Mouse (Mus musculus) frontal cortex, postnatal 10 days (tissue): ENCODE results near the gene Cachd1.
A peak's percentile ranks its signal among the peaks of the same experiment; 100 is the strongest.

Source experiments
- DNase-seq, 2 experiments: peaks; one replicate each; pipeline ENCODE4 v3.0.0; 2022; ENCODE audit warnings: low spot score in 2 of 2, mixed read lengths in 1 of 2

The Cachd1 gene

GRCm38 (mm10) chr4:101046576-101046975 is 270.1 kb downstream of the Cachd1 start:
- no peak for DNase-seq

GRCm38 (mm10) chr4:101062146-101062545 is 285.7 kb downstream of the Cachd1 start:
- DNase-seq: peak in 1 of 2 experiments; percentile 17

GRCm38 (mm10) chr4:101066401-101066800 is 289.9 kb downstream of the Cachd1 start:
- no peak for DNase-seq

- peak in 1 of 2 experiments; percentile 23 for DNase-seq
These were observed 292.3 kb downstream of the Cachd1 start, which contains the start of gene Raver2 for GRCm38 (mm10) chr4:101068786-101069153. TSS of gene Raver2 (plus strand) at chr4:101068983.

GRCm38 (mm10) chr4:101069154-101069971 is 292.9 kb downstream of the Cachd1 start:
- DNase-seq: peak in 1 of 2 experiments; percentile 42

- DNase-seq: no peak
These were observed 295.1 kb downstream of the Cachd1 start for GRCm38 (mm10) chr4:101071570-101071969.

- no peak for DNase-seq
These were observed 299.9 kb downstream of the Cachd1 start for GRCm38 (mm10) chr4:101076425-101076824.
